Mouse (Mus musculus): Measurements from ENCODE around the gene Afp. TPM values are rescaled to one million over a fixed set of nuclear protein-coding genes. Genes with fewer than 3 reads are reported as not detected.

Gene Afp
- polyA plus RNA-seq (2014; fragmentation: Nextera tagmentation; extraction: Ambion mirVana), result 1.0 and 1.4 TPM in 2 replicates

- Histone ChIP-seq H3K4me3 (ENCODE audit: low read depth, low read length) (no peak within 1 kb of the TSS), H3K27me3 (replicated peaks; ENCODE audit: control insufficient read depth, insufficient read depth, low read length) (no peaks in the 10 kb centered on the region), H3K36me3 (ENCODE audit: control insufficient read depth, insufficient read depth, low read length) (no peaks in the 10 kb centered on the region), H3K4me2 (ENCODE audit: low read depth, low read length) (no peak within 1 kb of the TSS), H3K9ac (ENCODE audit: low read depth, low read length) (no peak within 1 kb of the TSS), H3K4me1 (ENCODE audit: control insufficient read depth, insufficient read depth, low read length) (no peaks in the 10 kb centered on the region), H3K9me3 (ENCODE audit: control insufficient read depth, low read length) (no peaks in the 10 kb centered on the region), H3K27ac (replicated peaks; ENCODE audit: low read depth, low read length) (no peak within 1 kb of the TSS)
- ATAC-seq (ENCODE audit: low read depth) (no peak), DNase-seq (ENCODE audit: low spot score) (no peak)
- WGBS, result 84% methylated on average over 7 of the region's 7 CpGs
Measured at GRCm38 (mm10) chr5:90490518-90490917, at the start of gene Afp. Gene Afp, plus strand, starts transcription at chr5:90490737.

- no peak overlapping the region for H3K9ac ChIP-seq (ENCODE audit: low read depth, low read length)
- no peaks in the 10 kb centered on the region for H3K36me3 ChIP-seq (ENCODE audit: control insufficient read depth, insufficient read depth, low read length)
- DNase-seq (ENCODE audit: low spot score) (no peak), ATAC-seq (ENCODE audit: low read depth) (no peak)
- 85% methylated on average over 3 of the region's 3 CpGs for WGBS
- no peaks in the 10 kb centered on the region for H3K9me3 ChIP-seq (ENCODE audit: control insufficient read depth, low read length)
- no peak overlapping the region for H3K4me3 ChIP-seq (ENCODE audit: low read depth, low read length)
- no peak overlapping the region for H3K27ac ChIP-seq (replicated peaks; ENCODE audit: low read depth, low read length)
- no peaks in the 10 kb centered on the region for H3K27me3 ChIP-seq (replicated peaks; ENCODE audit: control insufficient read depth, insufficient read depth, low read length)
- H3K4me1 ChIP-seq (ENCODE audit: control insufficient read depth, insufficient read depth, low read length), result no peaks in the 10 kb centered on the region
- no peak overlapping the region for H3K4me2 ChIP-seq (ENCODE audit: low read depth, low read length)
Measured at GRCm38 (mm10) chr5:90447577-90447976, 43.0 kb upstream of the Afp start.

GRCm38 (mm10) chr5:90449961-90450360, 40.6 kb upstream of the Afp start:
- WGBS, result 81% methylated on average over 5 of the region's 5 CpGs
- H3K4me3 ChIP-seq (ENCODE audit: low read depth, low read length), result no peak overlapping the region
- no peaks in the 10 kb centered on the region for H3K36me3 ChIP-seq (ENCODE audit: control insufficient read depth, insufficient read depth, low read length)
- H3K4me2 ChIP-seq (ENCODE audit: low read depth, low read length), result no peak overlapping the region
- H3K9me3 ChIP-seq (ENCODE audit: control insufficient read depth, low read length), result no peaks in the 10 kb centered on the region
- H3K27me3 ChIP-seq (replicated peaks; ENCODE audit: control insufficient read depth, insufficient read depth, low read length), result no peaks in the 10 kb centered on the region
- H3K9ac ChIP-seq (ENCODE audit: low read depth, low read length), result no peak overlapping the region
- no peak for DNase-seq (ENCODE audit: low spot score)
- ATAC-seq (ENCODE audit: low read depth), result no peak
- no peak overlapping the region for H3K27ac ChIP-seq (replicated peaks; ENCODE audit: low read depth, low read length)
- H3K4me1 ChIP-seq (ENCODE audit: control insufficient read depth, insufficient read depth, low read length), result no peaks in the 10 kb centered on the region

- Histone ChIP-seq H3K27me3 (replicated peaks; ENCODE audit: control insufficient read depth, insufficient read depth, low read length) (no peaks in the 10 kb centered on the region), H3K4me3 (ENCODE audit: low read depth, low read length) (no peak overlapping the region), H3K27ac (replicated peaks; ENCODE audit: low read depth, low read length) (no peak overlapping the region), H3K4me1 (ENCODE audit: control insufficient read depth, insufficient read depth, low read length) (no peaks in the 10 kb centered on the region), H3K36me3 (ENCODE audit: control insufficient read depth, insufficient read depth, low read length) (no peaks in the 10 kb centered on the region), H3K9ac (ENCODE audit: low read depth, low read length) (no peak overlapping the region), H3K9me3 (ENCODE audit: control insufficient read depth, low read length) (no peaks in the 10 kb centered on the region), H3K4me2 (ENCODE audit: low read depth, low read length) (no peak overlapping the region)
- DNase-seq (ENCODE audit: low spot score) (no peak), ATAC-seq (ENCODE audit: low read depth) (no peak)
- WGBS, result 77% methylated on average over 4 of the region's 4 CpGs
Measured at GRCm38 (mm10) chr5:90452711-90453110, 37.8 kb upstream of the Afp start.

- ATAC-seq (ENCODE audit: low read depth) (no peak), DNase-seq (ENCODE audit: low spot score) (no peak)
- 50% methylated on average over 1 of the region's 1 CpGs for WGBS
- no peak overlapping the region for H3K9ac ChIP-seq (ENCODE audit: low read depth, low read length)
- no peaks in the 10 kb centered on the region for H3K36me3 ChIP-seq (ENCODE audit: control insufficient read depth, insufficient read depth, low read length)
- no peaks in the 10 kb centered on the region for H3K27me3 ChIP-seq (replicated peaks; ENCODE audit: control insufficient read depth, insufficient read depth, low read length)
- no peak overlapping the region for H3K4me3 ChIP-seq (ENCODE audit: low read depth, low read length)
- H3K4me2 ChIP-seq (ENCODE audit: low read depth, low read length), result no peak overlapping the region
- H3K9me3 ChIP-seq (ENCODE audit: control insufficient read depth, low read length), result no peaks in the 10 kb centered on the region
- H3K27ac ChIP-seq (replicated peaks; ENCODE audit: low read depth, low read length), result no peak overlapping the region
- no peaks in the 10 kb centered on the region for H3K4me1 ChIP-seq (ENCODE audit: control insufficient read depth, insufficient read depth, low read length)
Measured at GRCm38 (mm10) chr5:90457241-90457640, 33.3 kb upstream of the Afp start.

- Histone ChIP-seq H3K27me3 (replicated peaks; ENCODE audit: control insufficient read depth, insufficient read depth, low read length) (no peaks in the 10 kb centered on the region), H3K27ac (replicated peaks; ENCODE audit: low read depth, low read length) (no peak overlapping the region), H3K9me3 (ENCODE audit: control insufficient read depth, low read length) (no peaks in the 10 kb centered on the region), H3K4me2 (ENCODE audit: low read depth, low read length) (no peak overlapping the region), H3K9ac (ENCODE audit: low read depth, low read length) (no peak overlapping the region), H3K4me1 (ENCODE audit: control insufficient read depth, insufficient read depth, low read length) (no peaks in the 10 kb centered on the region), H3K4me3 (ENCODE audit: low read depth, low read length) (no peak overlapping the region), H3K36me3 (ENCODE audit: control insufficient read depth, insufficient read depth, low read length) (no peaks in the 10 kb centered on the region)
- DNase-seq (ENCODE audit: low spot score) (peak; percentile 66), ATAC-seq (ENCODE audit: low read depth) (no peak)
- WGBS, result 55% methylated on average over 5 of the region's 5 CpGs
Measured at GRCm38 (mm10) chr5:90458727-90459126, 31.8 kb upstream of the Afp start.

GRCm38 (mm10) chr5:90460619-90461018, 29.9 kb upstream of the Afp start, which contains the start of gene Alb:
Gene Alb, plus strand, starts transcription at chr5:90460897.
- H3K9ac ChIP-seq (ENCODE audit: low read depth, low read length), result no peak within 1 kb of the TSS
- WGBS, result 71% methylated on average over 8 of the region's 8 CpGs

GRCm38 (mm10) chr5:90466806-90467205, 23.7 kb upstream of the Afp start:
- no peak for DNase-seq (ENCODE audit: low spot score)
- Histone ChIP-seq H3K4me1 (ENCODE audit: control insufficient read depth, insufficient read depth, low read length) (no peaks in the 10 kb centered on the region), H3K27me3 (replicated peaks; ENCODE audit: control insufficient read depth, insufficient read depth, low read length) (no peaks in the 10 kb centered on the region), H3K27ac (replicated peaks; ENCODE audit: low read depth, low read length) (no peak overlapping the region), H3K36me3 (ENCODE audit: control insufficient read depth, insufficient read depth, low read length) (no peaks in the 10 kb centered on the region), H3K4me3 (ENCODE audit: low read depth, low read length) (no peak overlapping the region), H3K4me2 (ENCODE audit: low read depth, low read length) (no peak overlapping the region), H3K9me3 (ENCODE audit: control insufficient read depth, low read length) (no peaks in the 10 kb centered on the region), H3K9ac (ENCODE audit: low read depth, low read length) (no peak overlapping the region)
- ATAC-seq (ENCODE audit: low read depth), result no peak
- 42% methylated on average over 4 of the region's 4 CpGs for WGBS

More at GRCm38 (mm10) chr5:90460619-90461018, 29.9 kb upstream of the Afp start, which contains the start of gene Alb:
- ATAC-seq (ENCODE audit: low read depth) (no peak), DNase-seq (ENCODE audit: low spot score) (no peak)
- Histone ChIP-seq H3K4me2 (ENCODE audit: low read depth, low read length) (no peak within 1 kb of the TSS), H3K4me1 (ENCODE audit: control insufficient read depth, insufficient read depth, low read length) (no peaks in the 10 kb centered on the region), H3K9me3 (ENCODE audit: control insufficient read depth, low read length) (no peaks in the 10 kb centered on the region), H3K4me3 (ENCODE audit: low read depth, low read length) (no peak within 1 kb of the TSS), H3K27ac (replicated peaks; ENCODE audit: low read depth, low read length) (no peak within 1 kb of the TSS), H3K36me3 (ENCODE audit: control insufficient read depth, insufficient read depth, low read length) (no peaks in the 10 kb centered on the region), H3K27me3 (replicated peaks; ENCODE audit: control insufficient read depth, insufficient read depth, low read length) (no peaks in the 10 kb centered on the region)

GRCm38 (mm10) chr5:90467245-90467644, 23.3 kb upstream of the Afp start:
- peak; percentile 24 for DNase-seq (ENCODE audit: low spot score)
- H3K27ac ChIP-seq (replicated peaks; ENCODE audit: low read depth, low read length), result no peak overlapping the region
- no peaks in the 10 kb centered on the region for H3K4me1 ChIP-seq (ENCODE audit: control insufficient read depth, insufficient read depth, low read length)
- H3K9ac ChIP-seq (ENCODE audit: low read depth, low read length), result no peak overlapping the region
- no peaks in the 10 kb centered on the region for H3K27me3 ChIP-seq (replicated peaks; ENCODE audit: control insufficient read depth, insufficient read depth, low read length)
- 19% methylated on average over 6 of the region's 6 CpGs for WGBS
- H3K4me2 ChIP-seq (ENCODE audit: low read depth, low read length), result no peak overlapping the region
- no peak for ATAC-seq (ENCODE audit: low read depth)
- no peak overlapping the region for H3K4me3 ChIP-seq (ENCODE audit: low read depth, low read length)
- H3K36me3 ChIP-seq (ENCODE audit: control insufficient read depth, insufficient read depth, low read length), result no peaks in the 10 kb centered on the region
- no peaks in the 10 kb centered on the region for H3K9me3 ChIP-seq (ENCODE audit: control insufficient read depth, low read length)
